Mouse (Mus musculus) MEL-GATA-1-ER (cell line): ENCODE results near the gene Stap2.

Source experiments
- DNase-seq: peaks from one replicate; pipeline ENCODE4 v3.0.0-alpha.2; 2012; ENCODE audit warnings: low read depth; ENCODE audit errors: extremely low read depth

The Stap2 gene

GRCm38 (mm10) chr17:56007444-56008355 lies 2.3 kb upstream of the Stap2 start:
- no peak for DNase-seq

DNA sequence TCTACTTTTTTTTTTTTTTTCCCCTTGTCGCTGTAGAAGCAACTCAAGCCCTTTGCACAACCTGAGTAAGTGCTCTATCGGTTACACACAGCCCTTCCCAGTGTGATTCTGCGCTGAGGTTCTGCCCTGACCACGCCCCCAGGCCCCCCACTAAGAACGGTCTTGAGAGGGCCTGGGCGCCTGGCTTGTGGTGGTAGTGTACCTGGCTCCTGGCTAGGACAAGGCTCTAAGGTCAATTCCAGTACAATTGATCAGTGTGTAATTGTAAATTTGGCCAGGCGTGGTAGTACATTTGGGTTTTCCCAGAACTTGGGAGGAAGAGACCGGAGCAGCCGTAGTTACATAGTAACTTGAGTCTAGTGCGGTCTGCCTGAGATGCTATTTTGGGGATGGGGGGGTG lies 1.6 kb upstream of the Stap2 start:
- no peak for DNase-seq

DNA sequence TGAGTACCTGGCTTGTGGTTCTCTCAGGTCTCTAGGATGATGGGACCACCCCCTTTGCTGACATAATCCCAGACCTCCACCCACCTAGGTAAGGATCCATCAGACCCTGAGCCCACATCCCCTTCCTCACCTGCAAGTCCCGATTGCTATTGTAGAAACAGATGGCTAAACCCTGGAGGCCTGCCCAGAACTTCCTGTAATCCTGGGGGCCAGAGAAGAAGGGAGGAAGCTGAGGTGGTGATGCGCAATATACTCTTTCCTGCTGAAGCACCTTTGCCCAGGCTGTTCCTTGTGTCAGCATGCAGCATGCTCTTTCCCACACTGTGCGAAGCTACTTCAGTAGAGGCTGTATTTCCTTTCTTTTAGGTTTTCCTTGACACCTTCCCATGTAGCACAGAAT lies 2.4 kb downstream of the Stap2 start:
- DNase-seq, result no peak

- DNase-seq, result no peak
Observed at GRCm38 (mm10) chr17:55999794-56000499, 5.4 kb downstream of the Stap2 start.

GRCm38 (mm10) chr17:55996007-55996406 lies 9.4 kb downstream of the Stap2 start:
- DNase-seq, result no peak

GRCm38 (mm10) chr17:55990278-55990898 lies 15.0 kb downstream of the Stap2 start:
- DNase-seq, result no peak

GRCm38 (mm10) chr17:55986030-55986961 lies 19.1 kb downstream of the Stap2 start, which contains the start of gene Fsd1:
TSS of gene Fsd1 (plus strand) at chr17:55986509.
- no peak for DNase-seq

- no peak for DNase-seq
Observed at GRCm38 (mm10) chr17:55977301-55977700, 28.1 kb downstream of the Stap2 start.

DNA sequence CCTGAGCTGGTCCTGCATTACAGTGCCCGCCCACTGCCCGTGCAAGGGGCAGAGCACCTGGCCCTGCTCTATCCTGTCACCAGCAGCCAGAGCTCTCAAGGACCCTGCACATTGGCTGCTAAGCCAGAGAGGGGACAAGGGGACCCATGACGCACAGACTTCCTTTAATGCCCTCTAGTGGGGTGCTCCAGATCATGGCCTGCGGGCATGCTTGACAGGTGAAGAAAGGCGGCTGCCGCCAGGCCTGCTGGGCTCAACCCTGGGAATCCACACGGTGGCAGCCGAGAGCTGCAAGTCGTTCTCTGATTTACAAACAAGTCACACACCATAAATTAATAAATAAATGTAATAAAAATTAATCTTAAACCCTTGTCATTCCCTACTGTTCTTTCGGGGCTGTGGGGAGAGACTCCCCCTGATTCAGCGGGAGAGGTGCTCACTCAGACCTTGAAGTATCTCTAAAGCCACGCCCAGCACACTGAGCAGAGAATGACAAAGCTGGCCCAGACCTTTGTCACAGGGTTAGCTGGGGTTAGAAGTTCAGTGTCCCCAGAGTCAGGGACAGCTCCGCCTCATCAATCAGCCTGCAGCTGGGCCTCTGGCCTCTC lies 29.0 kb downstream of the Stap2 start:
- no peak for DNase-seq

- DNase-seq, result no peak
Observed at GRCm38 (mm10) chr17:55971453-55971852, 33.9 kb downstream of the Stap2 start.

GRCm38 (mm10) chr17:55969966-55970891 lies 35.2 kb downstream of the Stap2 start, which contains the start of gene Shd:
TSS of gene Shd (plus strand) at chr17:55970467.
- no peak for DNase-seq

GRCm38 (mm10) chr17:55969560-55969959 lies 35.8 kb downstream of the Stap2 start:
- no peak for DNase-seq

DNA sequence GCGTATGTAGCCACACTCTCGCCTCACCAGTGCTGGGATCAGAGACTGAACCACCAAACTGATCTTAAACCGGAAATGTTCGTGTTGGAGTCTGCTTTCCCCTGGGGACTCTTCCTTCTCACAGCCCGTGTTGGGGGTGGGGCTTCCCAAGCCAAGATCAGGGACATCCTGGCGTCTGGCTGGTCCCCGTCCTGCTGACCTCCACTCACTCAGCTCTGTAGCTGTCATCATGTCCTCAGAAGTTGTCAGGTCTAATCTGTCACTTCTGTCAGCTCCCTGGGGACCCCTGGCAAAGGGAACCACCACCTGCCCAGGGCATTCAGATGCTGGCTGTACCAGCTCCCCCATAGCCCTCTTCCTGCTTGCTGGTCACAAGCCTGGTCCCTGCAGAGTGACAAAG lies 37.2 kb downstream of the Stap2 start:
- no peak for DNase-seq

- DNase-seq, result no peak
Observed at GRCm38 (mm10) chr17:55967186-55967585, 38.2 kb downstream of the Stap2 start.

DNA sequence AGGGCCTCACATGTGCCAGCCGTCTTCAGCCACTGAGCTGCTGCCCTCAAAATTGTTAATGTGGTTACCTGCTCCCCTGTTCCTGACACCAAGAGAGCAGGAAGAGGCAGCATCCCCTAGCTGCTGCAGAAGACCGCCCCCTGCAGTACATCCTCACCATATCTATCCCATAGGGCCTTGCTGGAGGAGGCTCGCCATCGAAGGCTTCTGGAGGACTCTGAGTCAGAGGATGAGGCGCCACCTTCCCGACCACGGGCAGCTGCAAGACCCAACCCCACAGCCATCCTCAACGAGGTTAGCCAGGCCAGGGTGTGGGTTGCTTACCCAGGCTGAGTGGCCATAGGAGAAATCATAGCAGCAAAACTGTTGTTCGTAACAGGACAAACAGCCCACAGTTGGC lies 40.4 kb downstream of the Stap2 start:
- no peak for DNase-seq

DNA sequence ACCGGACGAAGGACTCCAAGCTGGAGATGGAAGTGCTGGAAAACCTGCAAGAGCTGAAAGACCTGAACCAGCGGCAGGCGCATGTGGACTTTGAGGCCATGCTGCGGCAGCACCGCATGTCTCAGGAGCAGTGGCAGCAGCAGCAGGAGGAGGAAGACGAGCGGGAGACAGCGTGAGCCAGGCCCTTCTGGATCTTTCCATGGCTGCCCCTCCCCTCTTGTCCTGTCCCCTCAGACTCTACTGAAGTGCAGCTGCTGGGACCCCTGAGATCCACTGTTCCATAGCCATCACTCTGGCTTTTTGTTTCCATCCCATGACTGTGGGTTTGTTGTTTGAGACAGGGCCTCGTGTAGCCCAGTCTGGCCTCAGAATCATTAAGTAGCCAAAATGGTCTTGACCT lies 40.9 kb downstream of the Stap2 start:
- DNase-seq, result no peak

DNA sequence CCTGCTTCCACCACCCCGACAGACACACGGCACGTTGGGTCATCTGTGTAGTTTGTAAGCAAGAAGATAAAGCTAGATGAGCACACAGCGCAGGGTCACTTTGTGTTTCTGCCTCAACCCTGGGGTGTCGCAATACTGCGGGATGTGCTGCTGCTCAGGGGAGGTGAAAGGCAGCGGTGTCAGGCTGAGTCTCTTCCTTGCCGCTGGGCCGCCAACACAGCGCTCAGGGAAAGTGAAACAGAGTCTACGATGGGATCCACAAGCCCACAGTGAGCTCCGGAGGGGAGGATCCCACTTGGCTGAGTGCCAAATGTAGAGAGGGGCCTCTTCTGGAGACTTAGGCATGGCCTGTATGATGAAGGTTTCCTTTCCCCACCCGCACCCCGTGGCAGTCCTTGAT lies 42.2 kb downstream of the Stap2 start:
- DNase-seq, result no peak

GRCm38 (mm10) chr17:55961631-55962030 lies 43.8 kb downstream of the Stap2 start:
- no peak for DNase-seq

DNA sequence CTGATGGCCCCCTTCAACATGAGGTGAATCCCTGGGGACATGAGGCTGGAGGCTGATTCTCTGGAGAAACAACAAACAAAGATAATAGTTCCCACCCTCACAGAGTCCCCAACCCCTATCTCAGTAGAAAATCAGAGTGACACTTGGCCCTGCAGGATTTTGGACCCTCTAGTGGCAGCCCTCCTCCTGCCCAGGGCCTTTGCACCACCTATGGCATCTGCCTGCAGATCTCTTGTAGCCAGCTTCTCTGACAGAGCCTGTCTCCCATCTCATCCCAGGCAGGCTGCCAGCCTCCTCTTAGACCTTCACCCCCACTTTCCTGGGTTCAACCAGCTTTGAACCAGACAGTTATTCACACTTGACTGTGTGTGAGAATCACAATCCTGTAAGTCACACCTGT lies 44.6 kb downstream of the Stap2 start:
- DNase-seq, result no peak
